Mouse (Mus musculus) right cerebral cortex, postnatal 10 days (tissue): ENCODE measurements around the gene Wdr31.

Experiments
- DNase-seq, 2 experiments: peaks; one replicate each; pipeline ENCODE4 v3.0.0; 2021; ENCODE audit warnings: low spot score in 2 of 2

Wdr31 gene

GRCm38 (mm10) chr4:62470598-62471051 lies at the start of gene Wdr31:
Gene Wdr31, minus strand, starts transcription at chr4:62470896.
- DNase-seq: peak; percentile 89 to 91

DNA sequence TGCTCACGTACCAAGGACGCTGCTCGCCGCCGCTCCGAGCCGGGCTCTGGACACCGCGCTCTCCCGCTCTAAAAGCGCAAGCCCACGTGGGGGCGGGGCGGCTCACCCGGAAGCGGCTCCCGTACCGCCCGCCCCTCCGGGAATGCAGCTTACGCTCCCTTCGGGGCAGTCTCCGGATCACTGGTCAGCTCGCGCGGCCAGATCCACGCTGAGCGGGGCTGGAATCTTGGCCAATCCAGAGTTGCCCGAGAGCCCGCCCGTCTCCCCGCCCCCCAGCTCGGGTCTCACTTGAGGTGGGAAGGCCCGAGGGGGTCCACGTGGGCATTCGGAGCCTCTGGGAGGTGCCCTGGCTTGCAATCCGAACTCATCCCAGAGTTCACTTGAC lies 49.1 kb upstream of the Wdr31 start, which contains the start of gene Alad:
TSS of gene Alad (minus strand) at position 70 of the 385 bp plus-strand sequence.
- peak; percentile 86 to 88 for DNase-seq

GRCm38 (mm10) chr4:62519122-62519848 lies 48.6 kb upstream of the Wdr31 start:
- no peak for DNase-seq

DNA sequence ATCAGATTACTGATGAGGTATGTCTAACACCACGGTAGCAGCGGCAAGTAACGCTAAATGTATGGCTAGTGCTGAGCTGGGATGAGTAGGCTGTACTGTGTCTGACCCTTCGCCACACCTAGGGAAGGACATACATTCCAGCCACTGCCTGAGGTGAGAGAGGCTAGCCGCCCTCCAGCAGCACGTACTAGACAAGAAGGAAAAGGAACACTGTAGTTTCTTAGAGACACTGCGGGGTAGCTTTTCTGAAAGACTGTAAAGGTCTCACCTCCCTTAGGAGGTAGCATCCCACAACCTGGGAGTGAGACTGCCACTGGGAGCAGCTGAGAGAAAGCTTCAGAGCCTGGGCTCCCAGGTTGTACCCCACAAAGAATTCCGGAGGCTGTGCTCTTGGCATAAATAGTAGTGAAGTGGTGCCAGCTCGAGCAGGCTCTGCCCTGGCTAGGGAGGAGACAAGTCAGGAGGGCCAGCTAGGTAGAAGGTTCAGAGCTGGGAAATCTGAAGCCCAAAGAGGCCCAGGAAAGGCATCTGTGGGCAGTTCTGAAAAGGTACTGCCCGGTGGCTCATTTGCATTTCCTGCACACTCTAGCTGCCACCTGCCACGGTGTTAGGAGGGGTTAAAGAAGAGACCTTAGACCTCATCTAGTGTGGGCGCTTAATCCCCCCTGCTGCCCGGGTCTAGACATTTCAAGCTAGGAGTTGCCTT lies 47.9 kb upstream of the Wdr31 start:
- DNase-seq: no peak

GRCm38 (mm10) chr4:62517538-62518415 lies 47.1 kb upstream of the Wdr31 start:
- DNase-seq: no peak

GRCm38 (mm10) chr4:62517046-62517445 lies 46.4 kb upstream of the Wdr31 start:
- DNase-seq: no peak

DNA sequence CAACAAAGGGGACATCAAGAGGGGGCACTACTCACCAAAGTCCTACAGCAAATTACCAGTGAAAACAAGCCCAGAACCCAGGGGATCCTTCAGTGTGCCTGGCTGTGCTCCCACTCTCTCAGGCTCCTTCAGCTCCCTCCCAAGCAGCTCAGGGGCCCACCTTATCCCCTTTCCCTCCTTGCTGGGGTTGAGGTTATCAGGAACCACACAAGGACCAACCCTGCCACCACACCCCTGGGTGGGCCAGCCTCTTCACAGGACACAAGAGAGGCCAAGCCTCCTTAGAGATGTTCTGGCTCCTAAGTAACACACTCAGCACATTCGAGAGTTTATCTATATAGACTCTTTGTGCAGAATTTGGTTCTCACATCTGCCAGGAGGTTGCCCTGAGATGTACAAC lies 45.9 kb upstream of the Wdr31 start:
- DNase-seq: no peak

GRCm38 (mm10) chr4:62516079-62516478 lies 45.4 kb upstream of the Wdr31 start:
- no peak for DNase-seq

DNA sequence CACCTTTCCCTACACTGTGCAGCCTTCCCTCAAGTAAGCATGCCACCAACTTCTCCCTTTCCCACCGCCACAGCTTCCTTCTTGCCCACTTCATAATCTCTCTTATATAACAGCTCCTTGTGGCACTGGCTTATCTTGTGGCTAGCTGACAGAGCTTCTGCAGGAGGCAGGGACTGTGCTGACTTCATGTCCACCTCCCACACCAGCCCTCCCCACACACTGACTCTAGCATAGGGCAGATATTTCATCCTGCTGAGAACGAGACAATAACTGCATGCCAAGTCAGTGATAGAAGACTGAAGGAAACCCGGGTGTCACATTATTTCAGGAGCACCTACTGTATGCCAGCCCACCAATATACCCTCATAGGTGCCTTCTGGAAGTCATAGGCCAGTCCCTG lies 44.8 kb upstream of the Wdr31 start:
- DNase-seq: no peak

DNA sequence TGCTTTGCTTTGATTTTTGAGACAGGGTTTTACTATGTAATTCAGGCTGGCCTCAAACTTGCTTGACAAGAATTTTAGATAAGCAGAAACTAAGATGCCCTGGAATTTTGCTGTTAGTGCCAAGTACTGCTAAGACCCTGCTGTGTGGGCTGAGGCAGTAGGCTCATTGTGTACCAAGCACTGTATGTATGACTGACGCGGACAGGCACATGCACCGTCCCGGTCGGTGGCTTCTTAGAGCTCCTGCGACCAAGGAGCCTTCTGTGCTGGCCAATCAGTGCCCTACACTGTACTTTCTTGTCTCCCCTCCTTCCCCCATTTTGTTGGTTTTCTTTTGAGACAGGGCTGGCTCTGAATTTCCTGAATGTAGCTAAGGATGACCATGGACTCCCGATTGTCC lies 44.3 kb upstream of the Wdr31 start:
- no peak for DNase-seq

DNA sequence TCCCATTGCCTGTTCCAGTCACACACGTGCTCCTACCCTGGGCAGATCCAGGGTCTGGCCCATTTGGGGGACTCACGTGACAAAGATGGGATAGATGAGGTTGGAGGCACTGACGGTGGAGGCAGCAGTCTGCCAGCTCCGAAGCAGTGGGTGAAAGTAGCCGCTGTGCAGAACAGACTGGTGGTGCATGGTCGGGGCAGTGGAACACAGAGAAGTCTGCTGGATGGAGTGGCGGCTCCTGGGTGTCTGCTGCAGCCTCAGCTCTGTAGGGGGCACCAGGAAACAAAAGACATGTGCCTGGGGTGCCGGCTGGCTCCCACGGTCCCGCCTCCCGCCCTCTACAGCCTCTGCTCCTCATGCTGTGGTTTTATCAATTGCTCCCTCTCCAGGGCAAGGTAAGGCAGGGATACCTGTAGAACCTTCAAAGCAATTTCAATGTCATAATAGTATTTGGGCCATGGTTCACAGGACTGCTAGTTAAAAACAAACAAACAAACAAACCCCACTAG lies 43.4 kb upstream of the Wdr31 start:
- no peak for DNase-seq

GRCm38 (mm10) chr4:62509946-62510345 lies 39.2 kb upstream of the Wdr31 start:
- DNase-seq: no peak

- no peak for DNase-seq
These were observed 38.1 kb upstream of the Wdr31 start for GRCm38 (mm10) chr4:62508839-62509238.

- DNase-seq: no peak
These were observed 36.1 kb upstream of the Wdr31 start for GRCm38 (mm10) chr4:62506798-62507197.

DNA sequence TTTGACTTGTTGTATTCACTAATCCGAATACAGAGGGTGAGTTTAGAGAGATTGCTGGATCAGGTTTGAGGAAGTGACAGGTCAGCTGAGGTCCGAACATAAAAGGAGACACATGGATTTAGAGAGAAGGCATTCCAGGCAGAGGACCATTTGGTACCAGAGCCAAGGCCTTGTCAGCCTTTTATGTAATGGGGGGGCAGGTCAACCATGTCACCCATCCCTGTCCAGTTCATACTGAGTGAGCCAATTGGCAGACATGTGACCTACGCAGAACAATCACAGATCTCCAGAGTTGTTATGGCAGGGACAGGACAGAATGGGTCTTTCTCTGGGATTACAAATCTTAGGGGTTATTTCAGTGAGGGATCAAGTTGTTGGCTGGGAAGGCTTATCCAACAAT lies 35.3 kb upstream of the Wdr31 start:
- DNase-seq: no peak

DNA sequence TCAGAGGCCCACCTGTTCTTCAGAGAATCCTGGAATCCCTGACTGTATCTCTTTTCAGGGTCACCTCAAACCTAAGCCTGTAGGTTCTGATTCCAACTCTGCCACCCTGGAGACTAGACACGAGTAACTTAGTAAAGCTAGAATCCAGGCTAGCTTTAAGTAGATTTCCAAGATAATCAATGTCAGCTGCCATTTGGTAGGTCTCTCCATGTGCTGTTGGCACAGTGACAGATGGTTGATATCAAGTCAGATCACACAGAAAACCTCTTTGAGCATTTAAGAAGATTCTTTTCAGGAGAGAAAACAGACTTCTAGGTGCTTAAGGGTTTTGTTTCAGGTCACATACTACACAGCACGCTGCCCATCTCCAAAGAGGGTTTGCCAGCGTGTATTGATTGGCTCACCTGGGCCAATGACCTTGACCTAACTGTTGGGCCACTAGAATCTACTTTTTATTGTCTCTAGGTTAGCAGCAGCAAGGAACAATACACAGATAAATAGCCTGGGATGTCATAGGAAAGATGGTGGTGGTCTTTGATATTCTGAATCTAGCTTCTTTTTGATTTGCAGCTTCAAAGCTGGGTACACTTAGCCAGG lies 32.8 kb upstream of the Wdr31 start, which contains the start of gene Hdhd3:
TSS of gene Hdhd3 (minus strand) at position 94 of the 597 bp plus-strand sequence.
- DNase-seq: no peak

DNA sequence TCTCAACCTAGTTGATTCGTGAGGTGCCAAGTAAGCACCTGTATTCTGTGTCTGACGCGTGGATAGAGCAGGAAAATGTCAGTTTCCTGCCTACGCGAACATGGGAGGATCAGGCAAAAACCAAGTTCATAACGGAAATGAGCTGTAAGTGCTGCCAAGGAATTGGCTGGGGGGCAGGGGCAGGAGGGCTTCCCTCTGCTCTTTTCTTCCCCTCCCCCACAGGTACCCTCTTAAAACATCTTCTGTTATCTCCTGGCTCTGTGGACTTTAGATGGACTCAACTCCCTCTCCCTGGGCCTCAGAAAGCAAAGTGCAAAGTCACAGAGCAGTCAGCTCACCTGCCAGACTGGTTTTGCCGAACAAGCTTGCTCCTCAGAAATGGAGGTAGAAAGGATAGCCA lies 32.3 kb upstream of the Wdr31 start:
- no peak for DNase-seq

GRCm38 (mm10) chr4:62501964-62502732 lies 31.5 kb upstream of the Wdr31 start:
- peak; percentile 92 to 93 for DNase-seq

- no peak for DNase-seq
These were observed 30.8 kb upstream of the Wdr31 start for GRCm38 (mm10) chr4:62501534-62501933.

DNA sequence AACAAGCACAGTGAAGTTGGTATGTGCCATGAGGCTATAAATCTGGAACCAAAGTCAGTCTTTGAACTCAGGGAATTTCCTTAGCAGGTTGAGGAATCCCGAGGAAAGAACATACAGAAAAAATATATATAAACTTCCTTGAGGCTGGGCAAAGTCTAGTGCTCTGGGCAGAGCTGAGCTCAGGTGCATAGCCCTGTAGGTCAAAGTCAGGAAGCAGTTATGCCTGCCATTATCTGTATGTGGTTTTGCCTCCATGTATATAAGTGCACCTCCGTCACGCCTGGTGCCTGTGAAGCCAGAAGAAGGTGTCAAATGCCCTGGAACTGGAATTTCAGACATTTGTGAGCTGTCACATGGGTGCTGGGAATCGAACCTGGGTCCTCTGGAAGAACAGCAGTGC lies 30.1 kb upstream of the Wdr31 start:
- no peak for DNase-seq

DNA sequence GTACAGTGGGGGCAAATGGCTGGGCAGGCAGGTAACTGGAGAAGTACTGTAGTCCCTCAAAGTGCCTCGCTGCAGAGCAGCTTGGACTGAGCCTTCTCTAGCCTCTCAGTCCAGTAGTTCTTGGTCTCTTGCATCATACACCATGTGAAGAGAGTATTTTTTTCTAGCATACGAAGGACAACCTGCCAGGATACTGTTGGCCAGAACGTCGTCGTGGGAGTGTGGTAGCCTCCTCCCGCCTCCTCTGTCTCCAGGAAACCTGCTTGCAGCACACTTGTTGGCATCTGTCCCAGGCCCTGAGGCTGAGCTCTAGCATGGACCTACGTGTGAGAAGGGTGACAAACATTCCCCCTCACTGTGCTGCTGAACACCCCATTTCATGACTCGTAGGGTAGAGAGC lies 26.1 kb upstream of the Wdr31 start:
- peak; percentile 76 to 81 for DNase-seq
